Mouse (Mus musculus) embryonic facial prominence, embryonic 11.5 days (tissue): Measurements from ENCODE around the gene Ifnar2. TPM values are rescaled to one million over a fixed set of nuclear protein-coding genes. Genes with fewer than 3 reads are reported as not detected.
"Not testable (repeated sequence)": the region's sequence is repeated elsewhere in the genome, so short reads cannot be mapped to it uniquely, and the experiment has no call there.

ENCODE experiments used
- ATAC-seq: fragments of 200-750 bp; cut with Nextera tagmentation; replicated peaks from 2 replicates; pipeline ENCODE4 v1.8.0; 2017; ENCODE audit warnings: low read depth; ENCODE audit not compliant: insufficient number of reproducible peaks, low FRiP score, low TSS enrichment
- DNase-seq: peaks from one replicate; pipeline ENCODE4 v3.0.0-alpha.2; 2015; ENCODE audit warnings: low spot score
- H3K27ac ChIP-seq: fragments of 300-500 bp; sonication (generic); replicated peaks from 2 replicates; pipeline ENCODE4 v1.5.1; 2014; ENCODE audit warnings: mild to moderate bottlenecking, low read depth, low read length, control low read depth
- H3K27me3 ChIP-seq: fragments of 300-500 bp; sonication (generic); 2 replicates; pipeline ENCODE4 v1.6.1; 2014; ENCODE audit warnings: mild to moderate bottlenecking, low read length, moderate library complexity, mixed read lengths; ENCODE audit not compliant: control insufficient read depth, insufficient read depth
- H3K36me3 ChIP-seq: fragments of 300-500 bp; sonication (generic); replicated peaks from 2 replicates; pipeline ENCODE4 v1.6.1; 2014; ENCODE audit warnings: low read depth, mild to moderate bottlenecking, low read length, moderate library complexity, mixed read lengths; ENCODE audit not compliant: control insufficient read depth, insufficient read depth
- H3K4me1 ChIP-seq: fragments of 300-500 bp; sonication (generic); 2 replicates; pipeline ENCODE4 v1.6.1; 2014; ENCODE audit warnings: low read length, mixed read lengths; ENCODE audit not compliant: control insufficient read depth, insufficient read depth
- H3K4me2 ChIP-seq: fragments of 300-500 bp; sonication (generic); 2 replicates; pipeline ENCODE4 v1.6.1; 2014; ENCODE audit warnings: low read depth, mild to moderate bottlenecking, control low read depth, low read length, moderate library complexity
- H3K4me3 ChIP-seq: fragments of 300-500 bp; sonication (generic); 2 replicates; pipeline ENCODE4 v1.5.1; 2014; ENCODE audit warnings: low read depth, low read length, control low read depth
- H3K9ac ChIP-seq: fragments of 300-500 bp; sonication (generic); replicated peaks from 2 replicates; pipeline ENCODE4 v1.6.1; 2014; ENCODE audit warnings: mild to moderate bottlenecking, control low read depth, low read length
- H3K9me3 ChIP-seq: fragments of 300-500 bp; sonication (generic); replicated peaks from 2 replicates; pipeline ENCODE4 v1.6.1; 2016; ENCODE audit warnings: mild to moderate bottlenecking, low read length, inconsistent platforms, mixed read lengths; ENCODE audit not compliant: control insufficient read depth
- WGBS: fragments of 180-500 bp; shearing (Covaris S2); extraction: QIAGEN DNeasy Blood & Tissue Kit; methylation state at CpG from one replicate; pipeline ENCODE4 v1.1.7; 2014; 5-methylcytosine and 5-hydroxymethylcytosine counted together
- polyA plus RNA-seq: library from polyadenylated mRNA; unstranded; fragments of >200 nt; fragmentation: Nextera tagmentation; extraction: Ambion mirVana; gene quantifications from 2 replicates; pipeline ENCODE4 v1.2.1, GENCODE M21; 2014

Gene Ifnar2
- polyA plus RNA-seq, 1 experiment from 2014 or later, result 36.3 TPM

DNA sequence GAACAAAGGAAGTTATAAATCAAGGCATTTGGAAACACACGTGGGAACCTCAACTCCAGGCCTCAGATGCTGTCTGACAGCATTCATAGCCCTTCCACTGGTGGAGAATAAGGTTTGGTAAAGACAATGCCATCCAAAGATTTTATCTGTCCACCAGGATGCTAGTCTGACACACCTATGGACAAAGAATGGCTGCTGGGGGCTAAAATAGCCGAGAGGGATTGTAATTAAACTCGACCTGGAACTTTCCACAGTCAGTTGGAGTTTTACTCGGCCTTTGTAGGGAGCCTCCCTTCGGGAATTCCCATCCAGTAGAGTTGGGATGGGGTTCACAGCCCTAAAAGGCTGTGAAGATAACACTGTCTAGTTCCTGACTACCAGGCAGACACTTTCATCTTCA is 54.9 kb downstream of the Ifnar2 start:
- no peak overlapping the region for H3K4me3 ChIP-seq
- 68% methylated on average over 5 of the region's 5 CpGs for WGBS
- H3K9ac ChIP-seq, result no peak overlapping the region
- no peaks in the 10 kb centered on the region for H3K27me3 ChIP-seq
- no peak overlapping the region for H3K27ac ChIP-seq
- H3K36me3 ChIP-seq, result no peaks in the 10 kb centered on the region
- DNase-seq (no peak), ATAC-seq (no peak)
- H3K9me3 ChIP-seq, result no peaks in the 10 kb centered on the region
- H3K4me2 ChIP-seq, result no peak overlapping the region
- H3K4me1 ChIP-seq, result no peaks in the 10 kb centered on the region

DNA sequence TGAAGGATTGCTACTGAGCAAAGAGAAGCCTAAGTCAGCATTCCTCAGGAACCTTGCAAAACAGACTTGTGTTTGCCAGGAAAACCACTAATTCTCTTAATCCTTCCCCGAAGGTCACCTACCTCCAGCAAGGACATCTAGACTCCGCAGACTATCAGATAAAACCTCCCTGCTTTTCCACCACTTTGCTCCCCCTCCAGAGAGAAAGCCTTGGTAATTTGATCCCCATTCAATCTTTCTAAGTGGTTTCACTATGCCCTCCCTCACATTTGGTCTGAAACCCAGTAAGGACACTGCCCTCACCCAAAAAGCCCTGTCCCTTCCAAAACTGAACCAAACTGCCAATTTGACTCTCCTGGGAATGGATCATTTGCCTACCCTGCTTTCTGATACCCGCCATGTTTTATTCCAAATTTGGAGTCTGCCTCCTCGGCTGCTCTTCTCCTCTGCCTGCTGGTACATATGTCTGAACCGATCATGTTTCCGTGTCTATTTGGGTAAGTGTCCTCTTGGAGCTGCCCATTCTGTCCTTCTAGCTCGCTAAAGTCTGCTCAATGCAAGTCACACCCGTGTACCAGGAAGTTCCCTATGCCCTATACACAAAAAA is 55.8 kb downstream of the Ifnar2 start:
- no peaks in the 10 kb centered on the region for H3K9me3 ChIP-seq
- no peaks in the 10 kb centered on the region for H3K27me3 ChIP-seq
- no peaks in the 10 kb centered on the region for H3K4me1 ChIP-seq
- H3K36me3 ChIP-seq, result no peaks in the 10 kb centered on the region
- no peak overlapping the region for H3K27ac ChIP-seq
- no peak overlapping the region for H3K4me3 ChIP-seq
- no peak overlapping the region for H3K9ac ChIP-seq
- no peak overlapping the region for H3K4me2 ChIP-seq
- 66% methylated on average over 8 of the region's 8 CpGs for WGBS
- ATAC-seq (no peak), DNase-seq (peak; percentile 19)

DNA sequence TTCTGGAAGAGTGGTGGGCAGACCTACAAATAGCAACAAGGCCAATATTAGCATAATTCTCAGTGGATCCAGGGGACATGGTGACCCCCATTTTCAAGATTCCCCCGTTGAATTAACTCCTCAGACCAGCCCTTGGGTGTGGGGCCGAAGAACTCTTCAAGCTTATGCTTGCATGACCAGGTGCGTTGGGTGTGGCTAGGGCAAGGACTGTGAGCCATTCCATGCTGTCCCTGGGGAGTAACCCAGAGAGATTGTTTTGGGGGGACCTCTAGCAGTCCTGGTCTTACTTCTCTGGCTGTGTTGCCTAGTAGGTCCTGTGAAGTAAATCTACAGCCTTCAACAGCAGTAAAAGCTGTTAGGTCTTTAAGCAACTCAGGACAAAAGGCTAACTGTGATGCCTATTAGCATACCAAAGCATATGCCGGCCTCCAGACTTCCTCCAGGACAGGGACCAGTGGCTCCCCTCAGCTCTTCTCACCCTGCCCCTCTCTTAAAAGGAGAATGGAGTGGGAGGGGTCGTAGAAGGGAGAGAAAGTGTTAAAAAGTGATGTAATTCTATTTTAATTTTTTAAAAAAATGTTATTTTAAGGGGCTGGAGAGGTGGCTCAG is 60.2 kb downstream of the Ifnar2 start:
- no peak for ATAC-seq
- Histone ChIP-seq H3K27me3 (no peaks in the 10 kb centered on the region), H3K9ac (no peak overlapping the region), H3K36me3 (no peaks in the 10 kb centered on the region), H3K4me1 (no peaks in the 10 kb centered on the region), H3K27ac (no peak overlapping the region), H3K4me2 (no peak overlapping the region), H3K9me3 (no peaks in the 10 kb centered on the region), H3K4me3 (no peak overlapping the region)
- 43% methylated on average over 5 of the region's 5 CpGs for WGBS
- DNase-seq, result no peak

DNA sequence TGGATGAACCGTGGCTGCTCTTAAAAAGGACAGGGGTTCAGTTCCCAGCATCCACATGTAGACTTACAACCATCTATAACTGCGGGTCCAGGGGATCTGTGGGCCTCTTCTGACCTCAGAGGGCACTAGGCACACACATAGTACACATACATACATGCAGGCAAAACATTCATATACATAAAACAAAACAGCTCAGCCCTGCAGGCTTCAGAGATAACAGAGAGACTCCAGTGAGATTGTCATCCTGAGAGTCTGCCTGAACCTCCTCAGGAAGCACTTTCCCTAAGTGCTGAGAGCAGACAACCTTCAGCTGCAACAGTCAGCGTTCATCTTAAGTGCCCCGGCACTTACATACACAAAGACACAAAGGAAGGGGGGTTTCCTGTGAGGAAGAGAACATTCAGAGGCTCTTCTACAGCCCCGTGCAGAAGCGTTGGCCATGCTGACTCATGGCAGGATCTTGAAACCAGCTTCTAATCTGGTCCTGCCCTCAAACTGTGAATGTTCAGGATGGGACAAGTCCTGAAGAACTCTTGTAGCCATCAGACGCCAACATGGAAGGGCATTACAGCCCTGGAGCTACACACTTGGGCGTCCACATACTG is 60.8 kb downstream of the Ifnar2 start:
- ATAC-seq (no peak), DNase-seq (no peak)
- Histone ChIP-seq H3K36me3 (no peaks in the 10 kb centered on the region), H3K27me3 (no peaks in the 10 kb centered on the region), H3K9me3 (no peaks in the 10 kb centered on the region), H3K27ac (no peak overlapping the region), H3K4me2 (no peak overlapping the region), H3K4me3 (no peak overlapping the region), H3K9ac (no peak overlapping the region), H3K4me1 (no peaks in the 10 kb centered on the region)
- 54% methylated on average over 8 of the region's 8 CpGs for WGBS

DNA sequence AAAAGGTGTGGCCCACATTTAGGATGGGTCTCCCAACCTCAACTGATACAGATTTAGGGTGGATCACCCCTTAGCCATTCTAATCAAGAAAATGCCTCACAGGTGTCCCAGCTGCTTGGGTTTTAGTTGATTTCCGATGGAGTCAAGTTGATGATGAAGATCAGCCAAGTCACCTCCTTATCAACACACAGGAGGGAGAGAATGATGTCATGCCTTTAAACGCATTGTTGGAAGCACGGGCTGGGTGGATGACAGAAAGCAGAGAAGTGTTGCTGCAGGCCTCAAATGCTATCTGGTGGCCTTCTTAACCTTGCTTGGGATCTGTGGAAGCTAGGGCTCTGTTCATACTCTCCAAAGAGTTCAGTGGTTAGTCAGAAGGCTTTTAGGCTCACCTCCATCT is 61.5 kb downstream of the Ifnar2 start:
- no peaks in the 10 kb centered on the region for H3K27me3 ChIP-seq
- H3K4me1 ChIP-seq, result no peaks in the 10 kb centered on the region
- no peak for ATAC-seq
- no peak overlapping the region for H3K27ac ChIP-seq
- no peak overlapping the region for H3K9ac ChIP-seq
- H3K9me3 ChIP-seq, result no peaks in the 10 kb centered on the region
- no peaks in the 10 kb centered on the region for H3K36me3 ChIP-seq
- no peak for DNase-seq
- WGBS, result 90% methylated on average over 3 of the region's 3 CpGs
- no peak overlapping the region for H3K4me2 ChIP-seq
- no peak overlapping the region for H3K4me3 ChIP-seq

DNA sequence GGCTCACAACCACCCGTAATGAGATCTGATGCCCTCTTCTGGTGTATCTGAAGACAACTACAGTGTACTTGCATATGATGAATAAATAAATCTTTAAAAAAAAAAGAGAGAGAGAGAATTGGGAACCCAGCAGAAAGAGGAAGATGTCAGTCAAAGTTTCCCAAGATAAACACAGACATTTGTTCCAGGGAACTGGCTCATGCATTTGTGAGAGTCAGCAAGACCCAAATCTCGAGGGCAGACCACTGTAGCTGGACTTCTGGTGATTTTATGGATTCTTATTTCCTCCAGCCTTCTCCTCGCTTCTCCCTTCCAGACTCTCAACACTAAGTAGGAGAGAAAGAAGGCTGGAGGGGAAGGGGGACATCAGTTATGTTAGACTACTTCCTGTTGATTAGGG is 65.5 kb downstream of the Ifnar2 start:
- ATAC-seq (no peak), DNase-seq (no peak)
- no peaks in the 10 kb centered on the region for H3K4me1 ChIP-seq
- H3K27ac ChIP-seq, result no peak overlapping the region
- WGBS, result 65% methylated on average over 3 of the region's 3 CpGs
- H3K36me3 ChIP-seq, result no peaks in the 10 kb centered on the region
- no peaks in the 10 kb centered on the region for H3K9me3 ChIP-seq
- H3K27me3 ChIP-seq, result no peaks in the 10 kb centered on the region
- H3K4me2 ChIP-seq, result no peak overlapping the region
- H3K9ac ChIP-seq, result no peak overlapping the region
- no peak overlapping the region for H3K4me3 ChIP-seq

DNA sequence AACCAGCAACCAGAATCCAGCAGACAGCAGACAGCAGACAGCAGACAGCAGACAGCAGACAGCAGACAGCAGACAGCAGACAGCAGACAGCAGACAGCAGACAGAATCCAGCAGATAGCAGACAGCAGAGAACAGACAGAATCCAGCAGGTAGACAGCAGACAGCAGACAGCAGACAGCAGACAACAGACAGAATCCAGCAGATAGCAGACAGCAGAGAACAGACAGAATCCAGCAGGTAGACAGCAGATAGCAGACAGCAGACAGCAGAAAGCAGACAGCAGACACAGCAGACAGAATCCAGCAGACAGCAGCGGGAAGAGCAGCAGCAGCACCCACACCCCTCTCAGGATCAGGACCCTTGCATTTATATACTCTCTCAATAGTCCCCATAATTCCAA is 66.0 kb downstream of the Ifnar2 start:
- not testable (repeated sequence) for H3K27ac ChIP-seq

DNA sequence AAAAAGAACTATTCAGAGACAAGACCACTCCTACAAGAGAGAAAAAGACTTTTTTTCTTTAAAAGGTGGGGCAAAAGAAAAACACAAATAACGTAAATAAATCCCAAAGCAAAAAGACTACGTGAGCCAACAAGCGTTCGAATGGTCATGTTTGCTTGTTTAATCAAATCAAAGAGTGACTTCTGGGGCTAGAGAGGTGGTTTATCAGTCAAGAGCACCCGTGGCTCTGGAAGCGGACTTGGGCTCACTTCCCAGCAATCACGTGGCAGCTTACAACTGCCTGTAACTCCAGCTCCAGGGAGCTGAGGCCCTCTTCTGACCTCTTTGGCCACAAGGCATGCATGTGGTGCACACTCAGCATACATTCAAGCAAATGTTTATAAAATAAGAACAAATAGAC is 68.8 kb downstream of the Ifnar2 start:
- ATAC-seq, result no peak
- Histone ChIP-seq H3K4me2 (no peak overlapping the region), H3K9me3 (no peaks in the 10 kb centered on the region), H3K9ac (no peak overlapping the region), H3K4me1 (peaks cover under 1% of the 10 kb centered on the region; the same call in 1 of the 2 replicates), H3K4me3 (no peak overlapping the region), H3K36me3 (no peaks in the 10 kb centered on the region), H3K27me3 (no peaks in the 10 kb centered on the region), H3K27ac (no peak overlapping the region)
- no peak for DNase-seq
- 59% methylated on average over 7 of the region's 7 CpGs for WGBS

More for the DNA sequence above, 66.0 kb downstream of the Ifnar2 start:
- H3K27me3 ChIP-seq, H3K4me2 ChIP-seq, H3K4me3 ChIP-seq, DNase-seq, ATAC-seq, H3K4me1 ChIP-seq, H3K9me3 ChIP-seq, H3K36me3 ChIP-seq, H3K9ac ChIP-seq: not testable (repeated sequence)
- WGBS, result 73% methylated on average over 1 of the region's 1 CpGs
